ENCODE assay signal across 8 mouse cellular contexts in genomic region chr13:34346238-34346637, GRCm38 (mm10). TPM values are rescaled to one million over a fixed set of nuclear protein-coding genes. Genes with fewer than 3 reads are reported as not detected.
DNase-seq lines count a peak whose midpoint lies in the region; ATAC-seq and TF ChIP-seq lines count a peak whose summit lies in the region.

No protein-coding gene starts in this region.

- H3K9ac ChIP-seq in forebrain, embryonic 15.5 days (replicated peaks): no peak overlapping the region
- H3K9ac ChIP-seq in forebrain, embryonic 11.5 days (ENCODE audit: low read length): no peak overlapping the region
- H3K9ac ChIP-seq in limb, embryonic 13.5 days: no peak overlapping the region
- H3K9ac ChIP-seq in midbrain, postnatal 0 days (replicated peaks; ENCODE audit: low read length, poor library complexity, severe bottlenecking): 0 out of 2 replicates have a peak overlapping the region, but pooled peaks have one; percentile 90

- no peak for DNase-seq in forebrain, embryonic 11.5 days (ENCODE audit: low spot score)
- DNase-seq in layer of hippocampus, adult 2 months (ENCODE audit: low spot score in 2 of 2): no peak
- no peak for DNase-seq in layer of hippocampus, postnatal 10 days (ENCODE audit: low spot score in 2 of 2)
- no peak for DNase-seq in midbrain, postnatal 0 days (ENCODE audit: low spot score)
- no peak for DNase-seq in layer of hippocampus, adult 8-10 months (ENCODE audit: low spot score in 2 of 2)
- no peak for DNase-seq in right cerebral cortex, postnatal 36 days (ENCODE audit: low spot score in 2 of 2)

- no peak for TF ChIP-seq CTCF in layer of hippocampus, adult 2 months (conservative IDR thresholded peaks at IDR 0.05)
- TF ChIP-seq CTCF in midbrain, postnatal 0 days (IDR thresholded peaks at IDR 0.05): no peak

- H3K9me3 ChIP-seq in forebrain, embryonic 15.5 days: no peaks in the 10 kb centered on the region
- H3K9me3 ChIP-seq in forebrain, embryonic 11.5 days (ENCODE audit: control insufficient read depth, low read length): no peaks in the 10 kb centered on the region
- H3K9me3 ChIP-seq in limb, embryonic 13.5 days: no peaks in the 10 kb centered on the region
- no peaks in the 10 kb centered on the region for H3K9me3 ChIP-seq in midbrain, postnatal 0 days (ENCODE audit: low read length)

- peak overlapping the region; percentile 93; the same call in 1 of the 2 replicates for H3K4me3 ChIP-seq in forebrain, embryonic 15.5 days
- H3K4me3 ChIP-seq in forebrain, embryonic 11.5 days (ENCODE audit: low read depth, low read length): no peak overlapping the region
- H3K4me3 ChIP-seq in layer of hippocampus, adult 2 months: no peak overlapping the region; the same call in 1 of the 2 replicates
- no peak overlapping the region for H3K4me3 ChIP-seq in limb, embryonic 13.5 days
- H3K4me3 ChIP-seq in midbrain, postnatal 0 days (ENCODE audit: low read depth, low read length): peak overlapping the region; percentile 90

- H3K4me2 ChIP-seq in forebrain, embryonic 15.5 days (replicated peaks): peak overlapping the region; percentile 70; the same call in 1 of the 2 replicates
- H3K4me2 ChIP-seq in forebrain, embryonic 11.5 days (ENCODE audit: low read depth, low read length, severe bottlenecking): no peak overlapping the region; the same call in 1 of the 2 replicates
- H3K4me2 ChIP-seq in limb, embryonic 13.5 days (replicated peaks): peak overlapping the region; percentile 98; the same call in 1 of the 2 replicates
- H3K4me2 ChIP-seq in midbrain, postnatal 0 days (ENCODE audit: low read depth, low read length, poor library complexity, severe bottlenecking): peak overlapping the region; percentile 91

- peaks cover 38% of the 10 kb centered on the region for H3K4me1 ChIP-seq in forebrain, embryonic 15.5 days
- H3K4me1 ChIP-seq in forebrain, embryonic 11.5 days (replicated peaks; ENCODE audit: control insufficient read depth, insufficient read depth, low read length): peaks cover 17% of the 10 kb centered on the region
- H3K4me1 ChIP-seq in limb, embryonic 13.5 days: peaks cover 23% of the 10 kb centered on the region
- H3K4me1 ChIP-seq in midbrain, postnatal 0 days (ENCODE audit: insufficient read depth, low read length): peaks cover 12% of the 10 kb centered on the region; the same call in 1 of the 2 replicates

- 54% methylated on average over 7 of the region's 7 CpGs for WGBS in forebrain, embryonic 15.5 days
- 48% methylated on average over 7 of the region's 7 CpGs for WGBS in forebrain, embryonic 11.5 days
- WGBS in limb, embryonic 13.5 days: 54% methylated on average over 7 of the region's 7 CpGs
- whole genome bisulfite sequencing in midbrain, postnatal 0 days: 28% methylated on average over 7 of the region's 7 CpGs

- no peak for ATAC-seq in forebrain, embryonic 15.5 days (replicated peaks)
- no peak for ATAC-seq in forebrain, embryonic 11.5 days (replicated peaks; ENCODE audit: low FRiP score)
- no peak for ATAC-seq in limb, embryonic 13.5 days (ENCODE audit: low FRiP score, low read depth)
- no peak for ATAC-seq in midbrain, postnatal 0 days (ENCODE audit: low FRiP score)

- no peaks in the 10 kb centered on the region for H3K27me3 ChIP-seq in forebrain, embryonic 15.5 days
- H3K27me3 ChIP-seq in forebrain, embryonic 11.5 days (ENCODE audit: control insufficient read depth, insufficient read depth, low read length): peaks cover 2% of the 10 kb centered on the region; the same call in 1 of the 2 replicates
- H3K27me3 ChIP-seq in limb, embryonic 13.5 days: peaks cover 53% of the 10 kb centered on the region
- H3K27me3 ChIP-seq in midbrain, postnatal 0 days (ENCODE audit: insufficient read depth, low read length): no peaks in the 10 kb centered on the region

- peak overlapping the region; percentile 82; the same call in 1 of the 2 replicates for H3K27ac ChIP-seq in forebrain, embryonic 15.5 days (replicated peaks)
- no peak overlapping the region for H3K27ac ChIP-seq in forebrain, embryonic 11.5 days (ENCODE audit: low read depth, low read length)
- H3K27ac ChIP-seq in layer of hippocampus, adult 2 months: peak overlapping the region; percentile 95
- H3K27ac ChIP-seq in limb, embryonic 13.5 days: no peak overlapping the region
- H3K27ac ChIP-seq in midbrain, postnatal 0 days (ENCODE audit: low read depth, low read length): peak overlapping the region; percentile 91; the same call in 1 of the 2 replicates

- no peaks in the 10 kb centered on the region for H3K36me3 ChIP-seq in forebrain, embryonic 15.5 days
- H3K36me3 ChIP-seq in forebrain, embryonic 11.5 days (ENCODE audit: control insufficient read depth, insufficient read depth, low read length): no peaks in the 10 kb centered on the region
- no peaks in the 10 kb centered on the region for H3K36me3 ChIP-seq in limb, embryonic 13.5 days
- H3K36me3 ChIP-seq in midbrain, postnatal 0 days (ENCODE audit: insufficient read depth, low read length): no peaks in the 10 kb centered on the region

RNA-seq across cellular contexts. Expression of gene Slc22a23, which starts 1.3 kb away (rescaled TPM):
- polyA plus RNA-seq in forebrain, embryonic 15.5 days (2015; fragmentation: Nextera tagmentation; extraction: Ambion mirVana): 10.9 and 11.3 TPM in 2 replicates
- 16.9 and 18.5 TPM in 2 replicates for polyA plus RNA-seq in forebrain, embryonic 11.5 days (2014; fragmentation: Nextera tagmentation; extraction: Ambion mirVana)
- total RNA-seq in layer of hippocampus, adult 2 months (2021): 10 to 100 TPM; 31.6 to 34.8 TPM
- 10 to 100 TPM; 51.4 to 51.8 TPM for total RNA-seq in layer of hippocampus, postnatal 10 days (2021)
- 4.2 and 4.5 TPM in 2 replicates for polyA plus RNA-seq in limb, embryonic 13.5 days (2015; fragmentation: Nextera tagmentation; extraction: Ambion mirVana)
- total RNA-seq in midbrain, postnatal 0 days (2014; rRNA removed): 145 TPM in 2 replicates
- polyA plus RNA-seq in midbrain, postnatal 0 days (2015; fragmentation: Nextera tagmentation; extraction: Ambion mirVana): 13.2 and 14.9 TPM in 2 replicates
- 10 to 100 TPM; 32.3 to 41.6 (median 36.4) TPM for total RNA-seq in layer of hippocampus, adult 8-10 months (2022)

Comparison
In these comparisons a context has a peak if more than half of its experiments do, and no peak if none do; other contexts are left out.
1. H3K27ac ChIP-seq: peak in forebrain, embryonic 15.5 days (single experiment), layer of hippocampus, adult 2 months (single experiment) and midbrain, postnatal 0 days (single experiment); none in forebrain, embryonic 11.5 days (single experiment) and limb, embryonic 13.5 days (single experiment).
2. H3K4me3 ChIP-seq: peak in forebrain, embryonic 15.5 days (single experiment) and midbrain, postnatal 0 days (single experiment); none in forebrain, embryonic 11.5 days (single experiment), layer of hippocampus, adult 2 months (single experiment) and limb, embryonic 13.5 days (single experiment).